Mouse (Mus musculus) spleen, adult 2 months (tissue): ENCODE results near the gene Guca1b.

Source experiments
- CTCF ChIP-seq: fragments of 200-500 bp; IDR thresholded peaks from 2 replicates; pipeline ENCODE4 v1.5.1; 2011; ENCODE audit warnings: mild to moderate bottlenecking, inconsistent platforms; ENCODE audit not compliant: insufficient read depth, insufficient read length, insufficient replicate concordance; ENCODE audit errors: extremely low read depth
- POLR2A ChIP-seq: fragments of 200-500 bp; IDR thresholded peaks from 2 replicates; pipeline ENCODE4 v1.6.1; 2011; ENCODE audit warnings: low read depth, low read length, inconsistent platforms

DNA sequence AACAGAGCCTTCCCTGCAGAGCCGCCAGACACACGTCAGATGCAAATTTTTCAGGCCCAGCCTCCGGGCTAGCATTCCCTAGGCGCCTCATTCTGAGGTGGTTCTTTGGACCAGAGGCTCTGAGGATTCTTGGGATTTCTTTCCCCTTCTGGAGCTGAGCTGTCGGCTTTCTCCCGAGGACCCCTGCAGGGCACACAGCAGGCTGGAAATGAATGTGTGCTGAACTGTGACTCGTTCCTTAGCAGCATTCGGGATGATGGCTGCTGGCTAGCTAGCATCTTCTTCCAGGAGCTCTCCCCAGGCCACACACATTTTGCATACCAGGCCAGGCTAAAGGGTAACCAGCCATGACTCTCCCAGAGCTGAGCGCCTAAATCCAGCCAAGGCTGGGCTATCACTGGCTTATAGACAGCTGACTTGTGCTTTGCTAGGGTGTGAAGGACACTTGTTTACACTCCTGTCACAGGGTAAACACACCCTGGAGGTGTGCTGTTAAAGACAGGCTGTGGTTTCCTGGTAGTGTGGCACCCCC, 55.2 kb downstream of the Guca1b start:
- TF ChIP-seq POLR2A (no peak), CTCF (no peak)
